Mouse (Mus musculus) cerebellum, adult 2 months (tissue): ENCODE results near the gene Nle1. TPM values are rescaled to one million over a fixed set of nuclear protein-coding genes. Genes with fewer than 3 reads are reported as not detected.

ENCODE experiments used
- DNase-seq, 2 experiments: peaks; one replicate each; pipeline ENCODE4 v3.0.0; 2021
- H3K27ac ChIP-seq: fragments of 200-500 bp; 2 replicates; pipeline ENCODE4 v1.5.1; 2012; ENCODE audit warnings: low read length, control low read depth, inconsistent platforms; ENCODE audit not compliant: insufficient read depth
- H3K27me3 ChIP-seq: fragments of 200-500 bp; 2 replicates; pipeline ENCODE4 v1.6.1; 2012; ENCODE audit warnings: inconsistent platforms, mild to moderate bottlenecking, low read length, moderate library complexity; ENCODE audit not compliant: control insufficient read depth, insufficient read depth
- H3K4me1 ChIP-seq: fragments of 200-500 bp; 2 replicates; pipeline ENCODE4 v1.6.1; 2011; ENCODE audit warnings: low read length; ENCODE audit not compliant: control insufficient read depth, insufficient read depth
- H3K4me3 ChIP-seq: fragments of 200-500 bp; replicated peaks from 2 replicates; pipeline ENCODE3; 2011; ENCODE audit warnings: mild to moderate bottlenecking, low read depth, low read length, control low read depth; ENCODE audit not compliant: insufficient read depth
- CTCF ChIP-seq: fragments of 200-500 bp; IDR thresholded peaks from 2 replicates; pipeline ENCODE4 v1.5.1; 2011; ENCODE audit warnings: low read depth, mild to moderate bottlenecking, control low read depth, low read length, moderate library complexity, borderline replicate concordance; ENCODE audit not compliant: insufficient read depth
- POLR2A ChIP-seq: fragments of 200-500 bp; IDR thresholded peaks from 2 replicates; pipeline ENCODE4 v1.6.1; 2011; ENCODE audit warnings: low read length, control low read depth, borderline replicate concordance; ENCODE audit not compliant: insufficient read depth
- WGBS: fragments of 180-500 bp; shearing (Covaris S2); methylation state at CpG from one replicate; pipeline ENCODE4 v1.1.7; 2018; 5-methylcytosine and 5-hydroxymethylcytosine counted together
- polyA plus RNA-seq: library from polyadenylated mRNA; depleted of rRNA; stranded (reverse); fragments of >200 nt; gene quantifications from 2 replicates; pipeline ENCODE4 v1.2.3, GENCODE M21; 2012

Gene Nle1
- polyA plus RNA-seq, 1 experiment = 43.0 TPM

DNA sequence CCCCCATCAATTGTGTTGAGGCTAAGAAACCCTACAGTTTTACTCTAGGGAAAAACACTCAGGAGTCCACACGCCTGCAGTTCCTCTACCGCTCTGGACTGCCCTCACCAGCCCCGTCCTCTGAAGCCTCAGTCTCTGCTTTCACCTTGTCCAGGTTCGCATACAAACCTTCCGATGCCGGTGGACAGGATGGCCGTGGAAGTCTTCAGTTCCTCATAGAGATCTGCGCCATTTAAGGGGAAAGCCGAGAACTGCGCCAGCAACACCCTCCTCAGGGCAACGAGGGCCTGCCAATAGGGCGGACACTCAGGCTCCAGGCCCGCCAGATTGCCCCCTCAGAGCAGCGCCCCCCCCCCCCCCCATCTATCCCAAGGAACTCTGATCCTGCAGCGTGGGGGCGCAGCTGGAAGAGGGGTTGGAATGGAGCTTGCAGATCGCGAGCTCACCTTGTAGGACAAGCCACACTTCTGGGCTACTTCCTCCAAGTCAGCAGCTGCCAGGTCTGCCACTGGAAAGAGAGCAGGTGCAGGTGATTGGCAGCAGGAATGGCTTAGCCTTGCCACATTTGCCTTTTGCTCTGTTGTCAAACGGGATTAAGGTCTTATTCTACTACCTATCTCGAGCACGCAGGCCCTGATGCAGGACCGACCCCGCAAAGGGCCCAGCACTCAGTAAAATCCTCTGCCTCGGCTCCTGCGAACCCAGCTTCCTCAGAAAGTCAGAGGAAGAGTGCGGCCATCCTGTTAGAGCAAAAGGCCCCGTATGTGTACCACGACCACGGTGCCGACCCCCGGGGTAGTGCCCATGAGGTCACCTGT, 18.5 kb downstream of the Nle1 start:
- TF ChIP-seq CTCF (no peak), POLR2A (no peak)
- DNase-seq = peak in 1 of 2 experiments; percentile 32
- WGBS = 2% methylated on average over 31 of the region's 31 CpGs
- no peaks in the 10 kb centered on the region for H3K27me3 ChIP-seq
- peaks cover 4% of the 10 kb centered on the region; the same call in 1 of the 2 replicates for H3K4me1 ChIP-seq
- H3K4me3 ChIP-seq = peak overlapping the region; percentile 89
- H3K27ac ChIP-seq = peak overlapping the region; percentile 53

- peak overlapping the region; percentile 15; the same call in 1 of the 2 replicates for H3K27ac ChIP-seq
- TF ChIP-seq CTCF (no peak), POLR2A (no peak)
- H3K27me3 ChIP-seq = no peaks in the 10 kb centered on the region
- peaks cover 4% of the 10 kb centered on the region; the same call in 1 of the 2 replicates for H3K4me1 ChIP-seq
- peak in 1 of 2 experiments; percentile 25 for DNase-seq
- 15% methylated on average over 10 of the region's 10 CpGs for WGBS
- H3K4me3 ChIP-seq = peak overlapping the region; percentile 30
Measured at GRCm38 (mm10) chr11:82888491-82888946, 19.7 kb downstream of the Nle1 start.

DNA sequence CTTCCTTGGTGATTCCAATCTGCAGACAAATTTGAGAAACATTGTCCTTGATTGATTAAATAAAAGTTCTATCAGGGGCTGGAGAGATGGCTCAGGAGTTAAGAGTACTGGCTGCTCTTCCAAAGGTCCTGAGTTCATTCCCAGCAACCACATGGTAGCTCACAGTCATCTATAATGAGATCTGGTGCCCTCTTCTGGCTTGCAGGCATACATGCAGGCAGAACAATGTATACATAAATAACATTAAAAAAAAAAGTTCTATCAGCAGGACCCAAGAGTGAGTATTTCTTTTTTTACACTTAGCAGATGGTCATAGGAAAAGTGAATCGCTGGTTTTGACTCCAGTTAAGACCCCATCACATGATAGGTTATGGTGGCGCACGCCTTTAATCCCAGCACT, 21.7 kb downstream of the Nle1 start:
- no peak for DNase-seq
- TF ChIP-seq CTCF (no peak), POLR2A (no peak)
- Histone ChIP-seq H3K27ac (no peak overlapping the region), H3K4me3 (no peak overlapping the region), H3K27me3 (no peaks in the 10 kb centered on the region), H3K4me1 (peaks cover 4% of the 10 kb centered on the region; the same call in 1 of the 2 replicates)
- 90% methylated on average over 3 of the region's 3 CpGs for WGBS

DNA sequence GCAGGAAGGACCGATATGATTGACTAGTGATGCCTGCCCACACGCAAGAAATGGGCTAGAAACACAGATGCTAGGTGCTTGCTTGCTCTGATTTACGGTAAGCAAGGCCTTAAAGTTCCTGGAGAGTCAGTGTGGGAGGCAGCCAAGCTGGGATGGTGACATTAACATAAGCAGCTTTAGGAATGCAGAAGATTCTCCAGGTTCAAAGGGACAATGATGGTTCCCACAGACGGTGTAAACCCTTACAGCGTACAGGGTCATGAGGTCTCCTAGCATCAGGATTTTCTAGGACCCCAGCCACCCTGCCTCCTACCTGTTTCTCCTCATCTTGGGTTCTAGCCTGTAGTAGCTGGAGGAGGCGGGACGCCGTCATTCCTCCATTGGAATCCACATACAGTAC, 25.0 kb downstream of the Nle1 start:
- Histone ChIP-seq H3K4me3 (no peak overlapping the region), H3K27me3 (no peaks in the 10 kb centered on the region), H3K27ac (no peak overlapping the region), H3K4me1 (no peaks in the 10 kb centered on the region)
- WGBS = 81% methylated on average over 8 of the region's 8 CpGs
- DNase-seq = no peak
- TF ChIP-seq POLR2A (no peak), CTCF (no peak)

DNA sequence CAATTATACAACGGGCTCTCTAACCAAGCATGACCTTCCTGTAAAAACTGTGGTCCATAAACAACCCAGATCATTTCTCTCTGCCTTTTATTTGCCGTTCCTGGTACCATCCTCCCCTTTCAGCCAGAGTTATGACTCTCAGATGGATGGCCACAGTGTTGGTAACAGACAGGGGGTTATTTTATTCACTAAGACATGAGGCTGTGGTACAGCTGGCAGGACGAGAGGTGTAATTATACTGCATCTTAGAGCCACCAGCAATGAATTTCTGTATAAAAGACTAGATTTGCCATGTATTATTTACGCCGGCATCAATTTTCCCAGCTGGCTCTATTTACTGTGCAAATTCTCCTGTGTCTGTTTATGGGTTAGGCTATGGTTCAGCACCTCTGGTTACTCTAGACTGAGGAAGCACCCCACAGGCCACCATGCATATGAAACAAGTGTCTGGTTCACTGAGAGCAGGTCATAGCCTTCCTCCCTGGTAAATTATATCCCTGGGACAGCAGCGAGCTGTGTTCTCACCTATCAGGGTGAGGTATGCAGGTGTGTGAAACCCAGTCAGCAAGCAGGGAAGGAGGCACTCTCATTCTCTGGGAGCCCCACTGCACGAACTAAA, 30.4 kb downstream of the Nle1 start:
- WGBS = 92% methylated on average over 7 of the region's 7 CpGs
- H3K4me3 ChIP-seq = no peak overlapping the region

DNA sequence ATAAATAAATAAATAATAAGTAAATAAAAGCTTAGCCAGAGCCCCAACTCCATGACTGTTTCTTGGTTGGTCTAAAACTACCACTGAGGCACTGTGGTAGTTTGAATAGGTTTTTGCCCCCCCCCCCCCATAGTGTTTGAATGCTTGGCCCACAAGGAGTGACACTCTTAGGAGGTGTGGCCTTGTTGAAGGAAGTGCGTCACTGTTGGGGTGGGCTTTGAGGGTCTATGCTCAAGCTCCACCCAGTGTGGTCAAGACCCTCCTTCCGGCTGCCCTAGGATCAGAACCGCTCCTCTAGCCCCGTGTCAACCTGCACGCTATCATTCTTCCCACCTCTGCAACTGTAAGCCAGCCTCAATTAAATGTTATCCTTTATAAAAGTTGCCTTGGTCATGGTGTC, 32.6 kb downstream of the Nle1 start:
- TF ChIP-seq POLR2A = no peak
- TF ChIP-seq CTCF = no peak
- WGBS = 95% methylated on average over 5 of the region's 5 CpGs
- no peaks in the 10 kb centered on the region for H3K4me1 ChIP-seq
- no peak overlapping the region for H3K27ac ChIP-seq
- no peaks in the 10 kb centered on the region for H3K27me3 ChIP-seq
- H3K4me3 ChIP-seq = no peak overlapping the region
- no peak for DNase-seq

More for the DNA sequence above, 30.4 kb downstream of the Nle1 start:
- Histone ChIP-seq H3K27ac (no peak overlapping the region), H3K4me1 (no peaks in the 10 kb centered on the region), H3K27me3 (no peaks in the 10 kb centered on the region)
- no peak for DNase-seq
- TF ChIP-seq CTCF (no peak), POLR2A (no peak)

- TF ChIP-seq CTCF (no peak), POLR2A (no peak)
- Histone ChIP-seq H3K4me1 (no peaks in the 10 kb centered on the region), H3K4me3 (no peak overlapping the region), H3K27me3 (no peaks in the 10 kb centered on the region), H3K27ac (no peak overlapping the region)
- DNase-seq = no peak
- WGBS = 75% methylated on average over 5 of the region's 5 CpGs
Measured at GRCm38 (mm10) chr11:82874924-82875323, 33.3 kb downstream of the Nle1 start.

DNA sequence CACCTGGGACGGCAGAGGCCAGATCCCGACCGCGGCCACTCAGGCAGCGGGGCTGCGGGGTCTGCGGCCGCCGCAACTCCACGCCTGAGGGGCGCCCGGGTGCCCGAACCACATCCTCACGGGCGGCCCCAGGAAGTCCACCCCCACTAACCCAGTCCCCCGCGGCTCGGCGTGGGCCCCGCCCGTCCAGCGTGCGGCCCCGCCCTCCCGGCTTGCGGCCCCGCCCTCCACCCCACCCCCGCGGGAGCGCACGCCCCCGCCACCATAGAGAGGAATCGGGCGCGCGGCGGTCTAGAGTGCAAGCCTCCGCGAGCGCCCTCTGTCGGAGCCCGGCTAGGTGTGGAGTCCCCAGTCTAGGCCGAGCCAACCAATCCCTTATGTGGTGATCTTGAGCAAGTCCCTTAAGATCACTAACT, 37.2 kb downstream of the Nle1 start, which contains the start of gene Rffl:
Gene Rffl, minus strand, starts transcription at position 180 of the 416 bp plus-strand sequence.
- peak; percentile 90 to 92 for DNase-seq
- Histone ChIP-seq H3K4me1 (no peaks in the 10 kb centered on the region), H3K4me3 (peak within 1 kb of the TSS; percentile 64), H3K27me3 (no peaks in the 10 kb centered on the region), H3K27ac (peak within 1 kb of the TSS; percentile 37; the same call in 1 of the 2 replicates)
- TF ChIP-seq POLR2A (0 out of 2 replicates have a peak, but pooled peaks have one; percentile 18), CTCF (peak; percentile 61; the same call in 1 of the 2 replicates)
- WGBS = 1% methylated on average over 37 of the region's 43 CpGs
